Mouse (Mus musculus) skeletal muscle tissue, adult 2 months (tissue): Measurements from ENCODE around the gene Alkbh4.
"Not testable (repeated sequence)": the region's sequence is repeated elsewhere in the genome, so short reads cannot be mapped to it uniquely, and the experiment has no call there.

Source experiments
- DNase-seq: peaks from one replicate; pipeline ENCODE4 v3.0.0-alpha.2; 2012; ENCODE audit warnings: low read depth, low spot score

Gene Alkbh4

DNA sequence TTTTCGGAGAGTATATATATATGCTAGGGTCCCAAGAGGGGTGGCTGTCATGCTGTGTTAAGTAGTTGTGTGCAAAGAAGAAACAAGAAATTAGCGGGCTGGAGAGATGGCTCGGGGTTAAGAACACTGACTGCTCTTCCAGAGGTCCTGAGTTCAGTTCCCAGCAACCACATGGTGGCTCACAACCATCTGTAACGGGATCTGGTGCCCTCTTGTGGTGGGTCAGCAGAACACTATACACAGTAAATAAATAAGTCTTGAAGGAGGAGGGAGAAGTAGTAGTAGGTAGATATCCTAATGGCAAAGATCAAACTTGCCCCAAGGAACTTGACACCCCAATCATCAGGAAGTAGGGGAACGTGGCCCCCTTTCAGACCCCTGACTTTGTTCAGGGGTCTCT is 6.8 kb downstream of the Alkbh4 start:
- no peak for DNase-seq

DNA sequence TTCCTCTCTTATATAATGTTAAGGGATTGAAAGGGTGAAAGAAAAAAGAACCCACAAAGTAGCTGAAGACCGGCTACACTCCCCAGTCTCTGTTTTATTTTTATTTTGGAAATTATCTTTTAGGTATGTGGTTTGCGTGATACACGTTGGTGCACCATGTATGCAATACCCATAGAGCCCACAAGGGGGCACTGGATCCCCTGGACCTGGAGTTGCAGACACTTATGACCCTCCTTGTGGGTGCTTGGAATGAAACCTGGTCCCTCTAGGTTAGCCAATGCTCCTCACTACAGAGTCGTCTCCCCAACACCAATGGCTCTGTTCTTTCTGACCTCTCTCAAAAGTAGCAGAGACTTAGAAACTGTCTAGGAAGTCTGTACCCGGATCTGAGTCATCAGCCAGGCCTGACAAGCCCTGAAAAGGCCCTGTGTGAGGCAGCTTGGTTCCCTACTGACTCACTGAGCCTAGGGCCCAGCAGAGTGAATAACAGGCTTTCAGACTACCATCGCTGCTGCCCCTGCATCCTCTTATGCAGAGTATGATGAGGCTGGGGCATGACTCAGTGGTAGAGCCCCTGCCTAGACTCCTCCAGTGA is 7.3 kb downstream of the Alkbh4 start:
- DNase-seq, result no peak

DNA sequence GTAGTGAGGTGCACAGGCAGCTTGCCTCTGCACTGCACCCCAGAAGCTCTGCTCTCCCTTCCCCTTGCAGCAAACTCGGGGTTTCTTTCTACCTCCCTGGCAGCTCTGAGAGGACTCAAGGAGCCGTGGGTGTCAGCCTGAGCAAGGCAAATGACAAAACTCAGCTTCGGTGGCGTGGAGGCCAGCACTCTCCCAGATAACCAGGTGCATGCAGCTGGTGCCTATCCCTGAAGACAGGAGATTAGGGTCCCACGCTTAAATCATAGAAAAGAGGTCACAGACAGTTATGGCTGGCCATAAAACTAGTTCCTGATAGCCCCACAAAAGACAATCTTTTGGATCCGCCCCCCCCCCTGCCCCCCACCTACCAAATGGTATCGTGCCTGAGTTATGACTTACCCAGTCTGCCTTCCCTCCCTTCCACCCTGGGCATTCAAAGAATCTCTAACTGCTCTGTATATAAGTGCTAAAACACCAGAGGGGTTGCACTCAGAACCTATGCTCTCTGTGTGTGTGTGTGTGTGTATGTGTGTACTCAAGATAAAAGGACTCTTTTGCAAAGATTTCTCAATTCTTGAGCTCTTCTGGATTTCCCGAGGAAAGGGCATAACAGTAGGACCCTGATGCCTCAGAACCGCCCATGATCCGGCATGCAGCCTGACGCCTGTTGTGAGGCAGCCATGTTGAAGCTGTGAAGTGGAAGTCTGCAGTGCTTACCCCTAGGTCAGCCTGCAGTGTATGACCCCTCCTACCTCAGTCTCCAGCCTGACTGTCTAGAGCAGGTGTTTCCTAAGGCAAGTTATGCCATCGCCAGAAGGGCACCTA is 8.9 kb downstream of the Alkbh4 start:
- no peak for DNase-seq

DNA sequence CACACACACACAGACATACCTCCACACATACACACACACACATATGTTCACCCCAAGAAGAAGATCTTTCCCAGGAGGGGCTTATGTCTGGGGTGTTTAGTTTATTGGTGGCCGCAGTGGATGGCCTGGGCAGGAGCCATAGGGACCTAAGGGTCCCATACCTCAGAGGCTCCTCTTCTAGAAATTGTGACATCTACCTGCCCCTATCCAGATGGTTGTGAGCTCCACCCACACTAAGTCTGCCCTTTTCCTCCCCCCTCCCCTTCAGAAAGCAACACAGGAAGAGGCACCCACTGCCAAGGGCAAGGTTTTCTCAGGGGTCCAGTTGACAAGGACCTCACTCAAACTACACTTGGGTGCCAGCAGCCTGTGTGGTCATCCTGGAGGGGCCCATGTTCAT is 11.0 kb downstream of the Alkbh4 start:
- no peak for DNase-seq

DNA sequence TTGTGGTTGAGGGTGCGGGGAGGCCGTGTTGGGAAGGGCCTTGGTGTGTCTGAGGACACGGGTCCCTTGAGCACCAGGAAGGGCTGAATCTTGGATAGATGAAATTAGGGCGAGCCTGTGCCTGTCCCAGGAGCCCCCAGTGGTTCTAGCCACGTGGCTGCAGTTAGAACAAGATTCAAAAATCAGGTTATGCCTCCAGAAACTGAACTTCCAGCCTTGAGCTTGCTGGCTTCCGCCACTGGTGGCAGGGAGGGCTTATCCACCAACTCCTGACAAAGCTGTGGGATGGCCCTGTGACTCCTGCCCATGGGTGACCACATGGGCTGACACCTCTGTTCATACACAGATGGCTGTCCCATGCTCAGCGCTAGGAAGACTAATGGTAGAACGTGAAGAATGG is 11.8 kb downstream of the Alkbh4 start:
- DNase-seq, result no peak

DNA sequence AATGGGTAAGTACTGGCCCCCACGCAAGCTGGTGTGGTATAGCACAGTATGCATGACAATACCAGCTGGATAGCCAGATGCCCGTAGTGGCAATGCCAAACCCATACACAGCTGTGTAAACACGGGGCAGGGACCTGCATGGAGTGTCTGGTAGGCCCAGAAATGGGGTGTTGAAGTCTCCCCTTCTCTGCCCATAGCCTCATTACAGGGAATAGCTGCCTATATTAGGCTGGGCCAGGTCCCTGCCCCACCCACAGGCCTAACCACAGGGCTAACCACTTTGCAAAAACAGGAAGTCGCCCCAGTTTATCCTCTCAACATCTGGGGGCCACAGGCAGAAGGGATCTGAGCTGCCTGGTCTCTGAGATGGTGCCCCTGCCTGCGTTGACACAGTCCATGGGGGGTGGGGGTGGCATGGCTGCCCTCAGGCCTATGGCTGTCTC is 13.2 kb downstream of the Alkbh4 start:
- DNase-seq, result not testable (repeated sequence)

DNA sequence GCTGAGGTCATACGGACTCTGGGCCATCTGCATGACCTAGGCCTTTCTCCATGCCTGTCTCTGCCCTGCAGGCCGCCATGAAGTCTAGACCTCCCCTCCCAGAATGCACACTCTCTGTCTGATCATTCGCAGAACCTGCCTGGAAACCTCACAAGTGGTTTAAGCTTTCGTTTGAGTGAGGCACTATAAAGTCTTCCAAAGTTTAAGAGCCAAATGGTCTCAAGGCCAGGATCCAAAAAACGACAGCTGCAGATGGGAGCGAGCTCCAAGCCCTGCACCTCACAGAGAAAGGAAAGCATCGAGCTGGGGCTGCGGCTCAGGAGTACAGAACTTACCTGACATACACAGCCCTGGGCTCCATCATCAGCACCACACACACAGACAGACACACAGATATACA is 16.4 kb downstream of the Alkbh4 start:
- DNase-seq, result peak; percentile 24

DNA sequence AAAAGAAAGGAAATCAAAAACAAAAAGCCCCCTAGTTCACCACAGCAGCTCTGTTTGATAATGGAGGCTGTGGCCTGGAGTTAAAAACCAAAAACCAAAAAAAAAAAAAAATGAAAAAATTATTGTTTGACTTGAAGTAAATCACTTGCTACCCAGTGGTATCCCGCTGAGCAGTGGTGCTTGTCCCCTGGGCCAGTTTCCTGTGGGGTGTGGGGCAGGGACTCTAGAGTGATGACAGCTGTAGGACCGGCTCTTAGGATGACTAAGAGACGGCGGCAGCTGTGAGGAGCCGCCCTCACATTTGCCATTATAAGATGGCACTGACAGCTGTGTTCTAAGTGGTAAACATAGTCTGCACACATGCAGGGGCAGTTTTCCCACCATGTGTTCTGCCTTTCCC is 19.5 kb downstream of the Alkbh4 start:
- no peak for DNase-seq

DNA sequence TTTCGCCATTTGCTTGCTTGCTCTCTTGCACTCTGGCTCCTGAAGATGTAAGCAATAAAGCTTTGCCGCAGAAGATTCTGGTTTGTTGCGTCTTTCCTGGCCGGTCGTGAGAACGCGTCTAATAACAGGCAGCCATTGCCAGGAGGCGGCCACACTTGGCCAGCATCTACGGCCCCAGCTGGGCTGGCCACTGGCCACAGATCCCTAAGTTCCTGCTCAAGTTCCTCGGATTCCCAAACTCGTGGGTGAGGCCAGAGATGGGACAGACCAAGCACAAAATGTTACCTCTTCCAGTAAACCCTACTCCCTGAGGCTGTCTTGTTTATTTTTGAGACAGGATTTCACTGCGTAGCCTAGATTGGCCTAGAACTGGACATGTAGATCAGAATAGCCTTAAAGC is 24.1 kb downstream of the Alkbh4 start:
- DNase-seq, result peak; percentile 72

DNA sequence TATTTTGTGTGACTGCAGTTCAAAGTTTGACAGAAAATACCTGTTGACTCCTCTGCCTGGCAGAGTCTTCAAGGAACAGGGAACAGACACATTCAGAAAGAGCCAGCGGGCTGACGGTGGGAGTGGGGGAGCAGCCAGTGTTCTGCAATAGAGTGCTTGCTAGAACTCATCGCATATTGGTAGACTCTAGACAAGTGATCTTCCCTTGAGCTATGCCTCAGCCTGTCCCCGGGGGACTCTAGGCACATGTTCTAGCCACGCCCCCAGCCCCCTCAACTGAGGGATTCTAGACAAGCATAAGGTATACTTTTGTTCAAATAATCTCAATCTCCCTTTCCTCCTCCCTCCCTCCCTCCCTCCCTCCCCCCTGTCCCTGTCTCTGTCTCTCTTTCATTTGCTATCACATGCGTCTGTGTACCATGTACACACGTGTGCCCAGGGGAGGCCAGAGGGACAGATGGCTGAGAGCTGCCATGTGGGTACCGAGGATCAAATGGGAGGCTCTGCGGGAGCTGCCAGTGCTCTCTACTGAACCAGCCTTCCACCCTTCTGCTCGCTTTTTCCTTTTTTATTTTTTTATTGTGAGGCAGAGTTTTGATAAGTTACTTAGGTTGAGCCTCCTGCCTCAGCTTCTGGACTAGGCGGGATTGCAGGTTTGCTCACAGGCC is 28.0 kb downstream of the Alkbh4 start:
- no peak for DNase-seq

DNA sequence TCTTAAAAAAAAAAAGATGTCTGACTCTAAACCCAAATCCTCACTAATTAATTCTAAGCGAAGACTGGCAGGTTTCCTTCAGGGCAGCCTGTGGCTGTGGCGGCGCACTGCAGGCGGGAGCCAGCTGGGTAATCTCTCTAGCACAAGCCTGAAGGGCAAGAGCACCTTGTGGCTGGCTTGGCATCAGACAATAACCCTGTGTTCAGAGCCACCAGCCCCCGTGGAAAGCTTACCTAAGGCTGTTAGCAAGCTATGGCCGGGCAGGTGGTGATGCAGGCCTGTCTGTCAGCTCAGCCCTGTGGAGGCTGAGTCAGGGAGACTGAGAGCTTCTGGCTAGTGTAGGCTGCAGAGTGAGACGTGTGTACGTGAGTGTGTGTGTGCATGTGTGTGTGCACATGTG is 29.3 kb downstream of the Alkbh4 start:
- DNase-seq, result no peak

DNA sequence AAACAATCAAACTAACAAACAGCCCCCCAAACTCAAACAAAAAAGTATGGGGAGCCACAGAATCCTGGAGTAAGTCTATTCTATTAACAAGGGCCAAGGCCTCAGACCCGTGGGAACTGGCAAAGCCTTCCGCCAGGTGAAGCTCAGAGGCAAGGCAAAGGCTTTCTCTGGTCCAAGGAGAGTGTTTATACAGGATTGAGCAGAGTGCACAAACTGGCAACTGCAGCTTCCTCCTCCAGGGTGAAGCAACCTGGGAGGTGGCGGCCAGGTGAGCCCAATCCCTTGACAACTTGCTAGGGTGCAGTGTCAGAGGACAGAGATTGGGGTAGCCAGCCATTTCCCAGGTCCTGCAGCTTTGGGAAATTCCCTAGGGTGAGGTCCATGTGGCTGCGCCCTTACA is 31.4 kb downstream of the Alkbh4 start:
- no peak for DNase-seq

DNA sequence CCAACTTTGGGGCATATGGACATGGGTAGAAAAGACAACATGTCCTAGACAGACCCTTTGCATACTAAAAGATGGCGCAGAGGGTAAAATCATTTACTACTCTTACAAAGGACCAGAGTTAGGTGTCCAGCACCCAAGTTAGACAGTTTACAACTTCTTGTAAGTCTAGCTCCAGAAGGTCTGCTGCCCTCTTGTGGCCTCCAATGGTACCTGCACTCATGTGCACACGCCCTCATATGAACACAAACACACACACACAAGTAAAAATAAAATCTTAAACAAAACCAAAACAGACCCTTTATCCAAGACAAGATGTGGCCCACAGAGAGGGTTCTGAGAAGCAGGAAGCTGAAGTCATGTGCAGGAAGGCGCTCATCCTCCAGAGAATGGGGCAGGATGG is 32.1 kb downstream of the Alkbh4 start:
- no peak for DNase-seq

DNA sequence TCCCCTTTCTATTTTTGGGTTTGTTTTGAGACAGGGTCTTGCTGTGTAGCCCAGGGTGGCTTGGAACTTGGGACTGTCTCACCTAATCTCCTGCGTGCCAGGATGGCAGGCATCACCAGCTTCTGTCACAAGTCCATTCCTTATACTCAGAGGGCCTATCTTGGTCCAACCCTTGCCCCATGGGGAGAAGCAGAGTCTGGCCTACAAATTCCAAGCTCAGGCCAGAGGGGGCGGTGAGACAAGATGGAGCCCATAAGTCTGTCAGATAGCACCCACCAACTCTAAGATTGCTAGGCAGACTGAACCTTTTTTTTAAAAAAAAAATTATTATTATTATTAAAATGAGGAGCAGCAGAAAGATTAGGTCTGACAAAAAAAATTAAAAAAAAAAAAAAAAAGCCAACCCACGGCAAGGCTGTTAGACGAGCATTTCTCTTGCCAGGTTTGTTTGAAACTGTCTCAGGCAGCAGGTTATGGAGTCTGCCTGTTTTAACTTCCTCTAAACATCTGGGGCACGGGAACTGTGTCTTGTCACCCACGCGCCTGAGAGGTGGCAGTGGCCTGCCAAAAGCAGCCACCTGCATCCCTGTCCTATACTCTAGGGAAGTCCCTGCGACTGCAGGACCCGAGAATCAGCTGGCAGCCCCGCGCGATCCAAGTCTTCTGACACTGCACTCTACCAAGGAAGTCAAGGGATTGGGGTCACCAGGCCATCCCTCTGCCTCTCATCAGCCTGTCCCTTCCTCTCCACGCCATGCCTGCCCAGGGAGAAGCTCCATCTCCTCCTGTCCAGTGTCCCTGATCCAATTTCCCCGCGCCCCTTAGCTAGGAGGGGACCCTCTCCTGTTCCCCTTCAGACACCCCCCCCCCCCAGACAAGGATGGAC is 33.9 kb downstream of the Alkbh4 start:
- DNase-seq, result no peak

DNA sequence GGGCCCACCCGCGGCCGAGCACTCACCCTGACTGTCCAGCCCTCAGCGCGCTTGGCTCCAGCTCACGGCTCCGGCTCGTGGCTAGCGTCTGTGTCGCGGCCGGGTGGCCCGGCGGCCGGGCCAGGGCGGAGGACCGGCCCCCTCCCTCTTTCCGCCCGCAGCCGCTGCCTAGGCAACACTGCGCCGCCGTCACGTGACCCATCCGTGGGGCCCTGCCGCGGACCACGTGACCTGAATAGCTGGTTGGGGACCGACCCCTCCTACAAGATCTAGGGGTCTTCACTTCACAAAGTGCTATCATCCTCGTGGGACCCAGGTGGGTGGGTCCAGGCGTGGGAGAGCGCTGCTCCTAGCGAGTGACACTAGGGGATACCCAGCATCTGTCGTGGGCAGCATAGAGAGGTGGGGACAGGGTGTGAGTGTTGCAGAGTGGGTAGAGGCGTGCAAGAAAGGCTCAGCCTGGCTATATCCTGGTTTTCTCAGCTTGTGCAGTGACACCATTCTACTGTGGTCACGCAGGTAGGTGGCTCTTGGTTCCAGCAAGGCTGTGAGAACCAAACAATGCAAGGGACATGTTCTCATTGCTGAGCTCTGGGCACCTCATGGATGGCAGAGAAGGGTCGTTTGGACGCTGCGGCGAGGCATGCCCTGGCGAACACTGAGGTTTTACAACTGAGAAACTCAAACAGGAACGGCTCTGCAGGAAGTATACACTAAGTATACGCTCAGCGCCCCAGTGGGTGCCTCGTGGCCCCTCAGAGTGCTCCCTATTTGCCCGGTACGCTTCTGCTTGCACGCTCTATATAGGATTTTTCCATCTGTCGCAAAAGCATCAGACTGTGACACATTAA is 34.8 kb downstream of the Alkbh4 start, which contains the start of gene Orai2:
TSS of gene Orai2 (minus strand) at position 202 of the 851 bp plus-strand sequence.
- peak; percentile 32 for DNase-seq

DNA sequence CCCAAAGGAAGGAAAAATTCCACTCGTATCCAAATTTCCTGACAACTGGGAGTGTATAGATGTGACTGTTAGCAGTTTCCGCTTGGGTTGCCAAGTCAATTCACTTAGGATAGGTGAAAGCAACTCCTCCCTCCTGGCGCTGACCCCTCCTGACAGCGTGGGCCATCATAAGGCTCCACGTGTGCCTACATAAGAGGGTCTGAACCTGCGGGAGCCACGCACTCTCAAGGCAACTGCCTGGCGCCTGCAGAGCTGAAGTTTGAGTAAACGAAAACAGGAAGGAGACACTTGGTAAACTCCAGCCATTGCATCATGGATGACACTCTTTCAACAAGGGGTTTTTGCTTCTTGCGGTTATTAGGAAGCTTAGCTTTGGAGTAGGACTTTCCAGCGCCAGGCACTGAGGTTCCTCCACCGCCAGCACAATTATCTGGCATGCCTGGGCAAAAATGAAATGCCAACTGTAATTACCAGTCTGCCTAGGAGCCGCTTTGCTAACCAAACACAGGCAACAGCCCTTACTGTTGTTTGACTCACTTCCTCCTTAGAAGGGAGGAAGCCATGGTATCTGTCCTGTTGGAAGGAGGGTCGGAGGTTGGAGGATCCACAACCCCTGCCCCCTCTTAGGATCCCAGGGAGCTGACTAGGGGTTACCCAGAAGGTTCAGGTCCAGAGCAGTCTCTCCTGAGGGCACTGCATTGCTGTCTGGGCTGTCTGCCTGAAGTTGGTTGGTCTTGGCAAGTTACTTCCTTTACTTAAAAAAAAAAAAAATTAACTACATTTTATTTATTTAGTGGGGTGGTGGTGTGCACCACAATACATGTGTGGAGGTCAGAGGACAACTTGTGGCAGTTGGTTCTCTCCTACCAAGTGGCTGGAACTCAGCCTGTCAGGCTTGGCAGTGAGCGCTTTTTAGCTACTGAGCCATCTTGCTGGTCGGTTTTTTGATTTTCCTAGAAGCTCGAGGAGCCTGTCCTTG is 35.7 kb downstream of the Alkbh4 start:
- DNase-seq, result no peak

DNA sequence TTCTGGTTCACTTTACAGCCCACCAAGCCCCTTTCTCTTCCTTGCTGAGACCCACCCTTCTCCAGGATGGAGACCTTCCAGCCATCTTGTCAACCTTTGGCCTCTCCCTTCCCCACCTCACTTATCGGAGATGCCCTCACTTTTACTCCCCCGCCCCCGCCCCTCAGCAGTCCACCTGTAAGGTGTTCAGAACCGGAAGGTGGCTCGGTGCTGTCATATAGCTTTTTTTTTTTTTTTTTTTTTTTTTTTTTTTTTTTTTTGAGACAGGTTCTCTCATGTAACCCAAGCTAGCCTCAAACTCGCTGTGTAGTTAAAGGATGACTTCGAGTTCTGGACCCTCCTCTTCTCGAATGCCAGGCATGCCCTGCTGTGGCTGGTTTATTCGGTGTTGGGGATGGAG is 37.0 kb downstream of the Alkbh4 start:
- no peak for DNase-seq

DNA sequence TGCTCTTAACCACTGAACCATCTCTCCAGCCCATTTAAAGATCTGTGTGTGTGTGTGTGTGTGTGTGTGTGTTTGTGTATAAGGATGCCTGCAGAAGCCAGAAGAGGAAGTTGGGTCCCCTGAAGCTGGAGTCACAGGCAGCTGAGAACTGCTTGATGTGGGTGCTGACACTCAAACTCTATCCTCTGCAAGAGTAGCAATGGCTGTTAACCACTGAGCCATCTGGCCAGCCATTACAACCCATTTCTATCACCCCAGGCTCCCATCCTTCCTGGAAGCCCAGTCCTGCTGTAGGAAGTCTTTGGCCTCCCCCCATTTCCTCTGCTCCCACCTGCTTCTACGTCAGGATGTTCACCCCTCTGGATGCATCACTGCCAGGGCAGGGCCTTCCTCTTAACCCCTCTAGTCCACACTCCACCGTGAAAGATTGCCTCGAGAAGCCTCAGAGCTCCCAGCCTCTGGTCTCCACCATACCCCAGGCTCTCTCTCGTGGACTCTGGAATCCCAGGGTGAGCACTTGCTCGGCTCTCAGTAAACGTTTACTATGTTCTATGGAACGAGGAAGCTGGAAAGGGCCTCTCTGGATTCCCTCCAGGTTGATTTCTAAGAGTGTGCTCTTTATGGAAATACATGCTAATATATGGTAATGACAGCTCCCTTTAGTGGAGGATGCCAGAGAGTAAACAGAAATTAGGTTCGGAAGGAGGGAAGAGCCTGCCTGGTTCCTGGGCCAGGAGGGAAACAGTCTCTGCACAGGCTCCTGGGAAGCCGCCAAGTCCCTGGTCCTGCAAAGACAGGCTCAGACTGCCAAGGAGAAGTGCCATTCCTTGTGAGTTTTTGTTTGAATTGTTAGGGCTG is 37.9 kb downstream of the Alkbh4 start:
- no peak for DNase-seq

DNA sequence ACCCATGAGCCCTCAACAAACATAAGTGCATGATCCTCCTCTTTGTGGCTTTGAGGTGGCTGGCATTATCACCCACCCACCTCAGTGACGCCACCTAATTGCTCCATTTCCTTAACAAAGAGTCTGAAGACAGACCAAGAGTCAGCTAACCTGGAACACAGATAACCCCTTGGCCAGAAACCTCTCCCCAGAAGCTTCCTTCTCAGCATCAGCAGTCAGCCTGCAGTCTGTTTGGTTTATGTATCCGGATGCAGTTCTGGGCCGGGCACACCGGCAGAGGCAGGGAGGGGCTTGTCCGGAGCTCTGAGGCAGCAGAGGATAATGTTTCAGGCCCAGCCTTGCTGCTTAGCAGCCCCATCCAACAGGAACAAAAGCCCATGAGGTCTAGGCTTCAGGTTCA is 43.6 kb downstream of the Alkbh4 start:
- no peak for DNase-seq
